Mouse (Mus musculus): Measurements from ENCODE around the gene Hist3h2ba.

GRCm38 (mm10) chr11:58958536-58958935 lies 9.8 kb downstream of the Hist3h2ba start:
- TF ChIP-seq SMC3 (IDR thresholded peaks at IDR 0.05; ENCODE audit: low read depth, low read length) = no peak
- TF ChIP-seq POLR2A (IDR thresholded peaks at IDR 0.05; ENCODE audit: control insufficient read depth in 1 of 2, insufficient read depth in 1 of 2, low read depth in 1 of 2, low read length in 2 of 2, poor library complexity in 1 of 2) = no peak
- TF ChIP-seq ETS1 (IDR thresholded peaks at IDR 0.05; ENCODE audit: low read depth, low read length) = no peak
- TF ChIP-seq POLR2AphosphoS2 (IDR thresholded peaks at IDR 0.05; ENCODE audit: low read length) = no peak
- no peak for TF ChIP-seq CTCF (IDR thresholded peaks at IDR 0.05 in 2 of 3, conservative IDR thresholded peaks at IDR 0.05 in 1 of 3; ENCODE audit: control insufficient read depth in 1 of 3, insufficient read depth in 1 of 3, low read depth in 2 of 3, low read length in 3 of 3, poor library complexity in 1 of 3, severe bottlenecking in 1 of 3)
- TF ChIP-seq EP300 (IDR thresholded peaks at IDR 0.05; ENCODE audit: low read depth in 1 of 2, low read length in 2 of 2) = no peak
- TF ChIP-seq HCFC1 (IDR thresholded peaks at IDR 0.05; ENCODE audit: low read depth, low read length) = no peak
- TF ChIP-seq RCOR1 (IDR thresholded peaks at IDR 0.05; ENCODE audit: low read depth, low read length) = no peak
- no peak for TF ChIP-seq MAZ (IDR thresholded peaks at IDR 0.05; ENCODE audit: low read depth, low read length)
- TF ChIP-seq SIN3A (IDR thresholded peaks at IDR 0.05; ENCODE audit: low read length) = no peak
- TF ChIP-seq TBP (IDR thresholded peaks at IDR 0.05; ENCODE audit: low read depth, low read length) = no peak

Measured in MEL (cell line).